Mouse (Mus musculus) T-cell, adult 66 days (primary cell): ENCODE results near the gene Prcp. TPM values are rescaled to one million over a fixed set of nuclear protein-coding genes. Genes with fewer than 3 reads are reported as not detected.

Experiments
- total RNA-seq, 2 experiments: library from RNA; stranded (reverse); gene quantifications; 3 replicates in 1 of 2; 4 replicates in 1 of 2; pipeline ENCODE4 v1.2.4; 2023

Gene Prcp
- total RNA-seq = 10 to 100 TPM; 12.4 to 15.5 TPM

GRCm38 (mm10) chr7:92874116-92874675 is at the start of gene Prcp, which contains the start of gene Ddias:
Gene Prcp (plus strand): TSS chr7:92874470.
Gene Ddias (minus strand): TSS chr7:92874247.

Other genes with a start within 250 kb of the Prcp start
- gene Ankrd42, start 237.3 kb upstream of the Prcp start, total RNA-seq = under 1 TPM; 0.38 to 0.59 TPM
- gene Pcf11, start 204.5 kb upstream of the Prcp start, total RNA-seq = 100 to 1,000 TPM; 251 to 256 TPM
- gene Rab30, start 132.9 kb upstream of the Prcp start, total RNA-seq = under 1 TPM in 1 of 2 experiments, not detected in 1; 0.26 TPM
- gene Ddias, start 223 bp upstream of the Prcp start, total RNA-seq = 1 to 10 TPM; 3.1 to 4.1 TPM
- gene Fam181b, start 205.4 kb downstream of the Prcp start, total RNA-seq = not detected